Mouse (Mus musculus) hindbrain, embryonic 16.5 days (tissue): ENCODE results near the gene Mob3a. TPM values are rescaled to one million over a fixed set of nuclear protein-coding genes. Genes with fewer than 3 reads are reported as not detected.

ENCODE experiments used
- ATAC-seq: fragments of 200-750 bp; cut with Nextera tagmentation; 2 replicates; pipeline ENCODE4 v1.8.0; 2017; ENCODE audit warnings: moderate TSS enrichment, moderate library complexity
- H3K27ac ChIP-seq: fragments of 300-500 bp; sonication (generic); 2 replicates; pipeline ENCODE4 v1.5.1; 2014; ENCODE audit warnings: low read depth, mild to moderate bottlenecking, control low read depth, low read length, moderate library complexity
- H3K27me3 ChIP-seq: fragments of 300-500 bp; sonication (generic); replicated peaks from 2 replicates; pipeline ENCODE4 v1.6.1; 2014; ENCODE audit warnings: low read length; ENCODE audit not compliant: control insufficient read depth, insufficient read depth
- H3K36me3 ChIP-seq: fragments of 300-500 bp; sonication (generic); 2 replicates; pipeline ENCODE4 v1.6.1; 2014; ENCODE audit warnings: mild to moderate bottlenecking, low read length, moderate library complexity, mixed read lengths; ENCODE audit not compliant: control insufficient read depth, insufficient read depth
- H3K4me1 ChIP-seq: fragments of 300-500 bp; sonication (generic); 2 replicates; pipeline ENCODE4 v1.6.1; 2014; ENCODE audit warnings: low read depth, low read length; ENCODE audit not compliant: control insufficient read depth, insufficient read depth
- H3K4me2 ChIP-seq: fragments of 300-500 bp; sonication (generic); 2 replicates; pipeline ENCODE4 v1.6.1; 2014; ENCODE audit warnings: mild to moderate bottlenecking, low read length, control low read depth, moderate library complexity
- H3K4me3 ChIP-seq: fragments of 300-500 bp; sonication (generic); 2 replicates; pipeline ENCODE4 v1.5.1; 2014; ENCODE audit warnings: mild to moderate bottlenecking, low read length, control low read depth, moderate library complexity
- H3K9ac ChIP-seq: fragments of 300-500 bp; sonication (generic); 2 replicates; pipeline ENCODE4 v1.6.1; 2014; ENCODE audit warnings: low read depth, mild to moderate bottlenecking, control low read depth, low read length, moderate library complexity
- H3K9me3 ChIP-seq: fragments of 300-500 bp; sonication (generic); 2 replicates; pipeline ENCODE4 v1.6.1; 2014; ENCODE audit warnings: mild to moderate bottlenecking, low read length, moderate library complexity; ENCODE audit not compliant: control insufficient read depth
- WGBS: fragments of 180-500 bp; shearing (Covaris S2); extraction: QIAGEN DNeasy Blood & Tissue Kit; methylation state at CpG from one replicate; pipeline ENCODE4 v1.1.7; 2014; 5-methylcytosine and 5-hydroxymethylcytosine counted together
- polyA plus RNA-seq: library from polyadenylated mRNA; unstranded; fragments of >200 nt; fragmentation: Nextera tagmentation; extraction: Ambion mirVana; gene quantifications from 2 replicates; pipeline ENCODE4 v1.2.1, GENCODE M21; 2015

The Mob3a gene
- polyA plus RNA-seq, 1 experiment from 2014 or later = 56.9 TPM

GRCm38 (mm10) chr10:80684214-80684613, 17.6 kb downstream of the Mob3a start:
- Histone ChIP-seq H3K9me3 (no peaks in the 10 kb centered on the region), H3K4me2 (no peak overlapping the region), H3K27ac (no peak overlapping the region), H3K36me3 (peaks cover 28% of the 10 kb centered on the region), H3K27me3 (no peaks in the 10 kb centered on the region), H3K9ac (no peak overlapping the region), H3K4me1 (no peaks in the 10 kb centered on the region; the same call in 1 of the 2 replicates), H3K4me3 (no peak overlapping the region)
- ATAC-seq = no peak
- WGBS = 58% methylated on average over 6 of the region's 6 CpGs

GRCm38 (mm10) chr10:80683647-80684046, 18.1 kb downstream of the Mob3a start:
- peaks cover 5% of the 10 kb centered on the region for H3K4me1 ChIP-seq
- H3K9me3 ChIP-seq = no peaks in the 10 kb centered on the region
- H3K36me3 ChIP-seq = peaks cover 26% of the 10 kb centered on the region
- no peak overlapping the region for H3K27ac ChIP-seq
- H3K9ac ChIP-seq = no peak overlapping the region
- H3K27me3 ChIP-seq = no peaks in the 10 kb centered on the region
- WGBS = 100% methylated on average over 1 of the region's 1 CpGs
- ATAC-seq = no peak
- no peak overlapping the region for H3K4me3 ChIP-seq
- H3K4me2 ChIP-seq = no peak overlapping the region

GRCm38 (mm10) chr10:80682003-80682402, 19.8 kb downstream of the Mob3a start:
- H3K9ac ChIP-seq = no peak overlapping the region
- no peak overlapping the region for H3K27ac ChIP-seq
- H3K36me3 ChIP-seq = peaks cover 21% of the 10 kb centered on the region
- 97% methylated on average over 6 of the region's 6 CpGs for WGBS
- no peak for ATAC-seq
- peaks cover 21% of the 10 kb centered on the region for H3K4me1 ChIP-seq
- H3K4me2 ChIP-seq = no peak overlapping the region
- no peaks in the 10 kb centered on the region for H3K27me3 ChIP-seq
- no peak overlapping the region for H3K4me3 ChIP-seq
- H3K9me3 ChIP-seq = no peaks in the 10 kb centered on the region

GRCm38 (mm10) chr10:80680260-80680696, 21.5 kb downstream of the Mob3a start:
- 90% methylated on average over 2 of the region's 2 CpGs for WGBS
- no peak overlapping the region for H3K4me2 ChIP-seq
- no peaks in the 10 kb centered on the region for H3K27me3 ChIP-seq
- peaks cover 6% of the 10 kb centered on the region for H3K36me3 ChIP-seq
- peaks cover 22% of the 10 kb centered on the region for H3K4me1 ChIP-seq
- no peak overlapping the region for H3K9ac ChIP-seq
- ATAC-seq = no peak
- H3K9me3 ChIP-seq = no peaks in the 10 kb centered on the region
- H3K4me3 ChIP-seq = no peak overlapping the region
- H3K27ac ChIP-seq = no peak overlapping the region

GRCm38 (mm10) chr10:80679556-80680259, 22.1 kb downstream of the Mob3a start:
- Histone ChIP-seq H3K9me3 (no peaks in the 10 kb centered on the region), H3K27me3 (no peaks in the 10 kb centered on the region), H3K4me2 (no peak overlapping the region), H3K36me3 (peaks cover 5% of the 10 kb centered on the region; the same call in 1 of the 2 replicates), H3K9ac (no peak overlapping the region), H3K4me3 (no peak overlapping the region), H3K4me1 (peaks cover 27% of the 10 kb centered on the region), H3K27ac (no peak overlapping the region; the same call in none of the 2 replicates)
- WGBS = 69% methylated on average over 9 of the region's 9 CpGs
- no peak for ATAC-seq

GRCm38 (mm10) chr10:80678601-80679377, 23.0 kb downstream of the Mob3a start:
- no peaks in the 10 kb centered on the region for H3K27me3 ChIP-seq
- H3K4me2 ChIP-seq = no peak overlapping the region
- H3K4me1 ChIP-seq = peaks cover 36% of the 10 kb centered on the region
- H3K9ac ChIP-seq = no peak overlapping the region; the same call in 1 of the 2 replicates
- WGBS = 45% methylated on average over 9 of the region's 10 CpGs
- no peaks in the 10 kb centered on the region for H3K9me3 ChIP-seq
- peak overlapping the region; percentile 95 for H3K27ac ChIP-seq
- no peaks in the 10 kb centered on the region; the same call in 1 of the 2 replicates for H3K36me3 ChIP-seq
- no peak overlapping the region for H3K4me3 ChIP-seq
- ATAC-seq = no peak

- Histone ChIP-seq H3K9ac (peak within 1 kb of the TSS; percentile 78), H3K27ac (peak within 1 kb of the TSS; percentile 95), H3K4me1 (peaks cover 44% of the 10 kb centered on the region), H3K4me3 (peak within 1 kb of the TSS; percentile 94), H3K9me3 (no peaks in the 10 kb centered on the region), H3K27me3 (no peaks in the 10 kb centered on the region), H3K4me2 (peak within 1 kb of the TSS; percentile 66), H3K36me3 (no peaks in the 10 kb centered on the region)
- 0 out of 2 replicates have a peak, but pooled peaks have one; percentile 1 for ATAC-seq
- WGBS = 22% methylated on average over 8 of the region's 8 CpGs
These were observed 23.8 kb downstream of the Mob3a start, which contains the start of gene Mknk2 for GRCm38 (mm10) chr10:80677942-80678436. Gene Mknk2, minus strand, starts transcription at chr10:80678112.

GRCm38 (mm10) chr10:80677128-80677875, 24.5 kb downstream of the Mob3a start:
- H3K27me3 ChIP-seq = no peaks in the 10 kb centered on the region
- H3K4me1 ChIP-seq = peaks cover 50% of the 10 kb centered on the region
- H3K9ac ChIP-seq = peak overlapping the region; percentile 78
- peak overlapping the region; percentile 94 for H3K4me3 ChIP-seq
- ATAC-seq = no peak
- H3K4me2 ChIP-seq = peak overlapping the region; percentile 66
- H3K36me3 ChIP-seq = no peaks in the 10 kb centered on the region
- 40% methylated on average over 9 of the region's 9 CpGs for WGBS
- no peaks in the 10 kb centered on the region for H3K9me3 ChIP-seq
- H3K27ac ChIP-seq = peak overlapping the region; percentile 95
